Mouse (Mus musculus) B cell, adult (primary cell): ENCODE results near the gene Ak1. TPM values are rescaled to one million over a fixed set of nuclear protein-coding genes. Genes with fewer than 3 reads are reported as not detected.

Source experiments
- total RNA-seq: library from RNA; stranded (reverse); gene quantifications from 4 replicates; pipeline ENCODE4 v1.2.4, GENCODE M21; 2023; ENCODE audit not compliant: inconsistent age

Gene Ak1
- total RNA-seq: 0.26 to 1.2 TPM (median 0.62 TPM) in 4 replicates

DNA sequence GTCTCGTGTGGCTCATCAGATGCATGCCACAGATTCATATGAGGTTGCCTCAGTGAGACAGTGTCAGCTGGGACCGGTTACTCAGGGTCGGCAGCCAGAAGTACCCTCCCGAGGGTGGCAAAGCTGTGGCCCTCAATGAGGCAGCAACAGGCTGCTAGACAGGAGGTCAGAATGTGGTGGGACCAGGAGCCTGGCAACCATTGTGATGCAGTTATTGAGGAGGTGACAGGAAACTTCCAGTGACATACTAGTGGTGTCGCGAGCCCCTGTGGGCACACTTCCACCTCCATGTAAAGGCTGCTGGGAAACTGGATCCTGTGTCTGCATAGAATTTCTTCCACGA, at the start of gene Ak1:
Ak1 (plus strand) TSS at position 242 of the 343 bp plus-strand sequence.

DNA sequence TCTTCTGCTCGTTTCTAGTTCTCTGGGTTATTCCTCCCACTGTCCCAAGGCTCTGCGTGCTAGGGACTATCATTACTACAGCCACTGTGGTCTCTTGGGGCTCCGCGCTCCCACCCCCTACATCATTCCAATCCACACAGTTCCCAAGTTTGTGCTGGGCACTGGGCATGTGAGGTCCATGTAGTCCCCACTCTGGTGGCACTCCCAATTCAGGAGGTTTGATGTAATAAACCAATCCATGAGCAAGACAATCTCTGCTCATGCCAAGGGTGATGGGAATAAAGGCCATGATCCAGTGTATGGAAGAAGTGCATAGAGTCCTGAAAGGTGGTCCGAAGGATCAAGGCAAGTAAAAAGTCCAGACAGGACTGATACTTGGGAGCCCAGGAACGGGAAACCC, 47.1 kb upstream of the Ak1 start, which contains the start of gene Pip5kl1:
Pip5kl1 (plus strand) TSS at position 301 of the 400 bp plus-strand sequence.

DNA sequence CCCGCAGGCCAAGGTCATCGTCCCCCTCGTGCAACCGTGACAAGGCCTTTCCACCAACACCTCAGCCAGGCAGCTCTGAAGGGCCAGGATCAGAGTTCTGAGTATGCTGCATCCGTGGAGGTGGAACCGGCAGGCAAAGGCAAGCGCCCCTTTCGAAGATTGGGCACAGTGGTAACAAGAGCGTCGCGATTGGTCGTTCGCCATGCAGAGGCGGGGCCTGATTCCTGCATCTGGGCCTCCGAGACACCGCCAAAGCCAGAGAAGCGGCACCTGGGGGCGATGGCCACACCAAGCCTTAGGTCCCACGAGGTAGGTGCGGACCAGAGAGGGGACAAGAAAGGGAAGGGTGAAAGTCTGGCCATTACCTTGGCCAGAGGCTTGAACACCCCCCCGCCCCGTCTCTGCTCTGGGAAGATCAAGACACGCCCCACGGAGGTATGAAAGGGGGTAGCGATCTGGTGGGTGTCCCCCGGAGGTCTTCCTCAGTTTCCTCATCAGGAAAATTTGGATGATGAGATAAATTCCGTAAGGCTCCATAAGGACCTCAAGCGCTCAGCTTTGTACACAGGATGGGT, 45.9 kb upstream of the Ak1 start, which contains the start of gene 9430097D07Rik:
9430097D07Rik (minus strand) TSS at position 99 of the 575 bp plus-strand sequence.

DNA sequence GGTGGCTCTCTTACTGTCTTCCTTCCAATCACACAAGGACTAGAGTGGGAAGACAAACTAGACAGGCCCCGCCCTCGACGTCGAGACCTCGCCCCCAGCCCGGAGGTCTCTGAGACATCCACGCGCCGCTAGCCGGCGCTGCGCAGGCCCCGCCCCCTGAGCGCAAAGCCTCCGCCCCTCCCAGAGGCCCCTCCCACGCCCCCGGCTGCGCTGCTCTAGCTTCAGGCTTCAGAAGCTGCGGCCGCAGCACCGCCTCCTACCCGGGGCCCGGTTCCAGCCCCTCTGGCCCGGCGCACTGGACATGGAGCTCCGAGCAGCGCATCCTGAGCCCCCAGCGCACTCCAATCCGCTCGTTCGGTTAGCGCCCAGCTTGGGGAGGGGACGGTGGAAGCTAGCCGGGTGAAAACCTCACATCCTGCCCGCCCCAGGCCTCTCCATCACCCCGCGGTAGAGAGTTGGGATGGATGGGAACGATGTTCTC, 34.6 kb upstream of the Ak1 start, which contains the start of gene St6galnac4:
St6galnac4 (plus strand) TSS at position 225 of the 481 bp plus-strand sequence.

DNA sequence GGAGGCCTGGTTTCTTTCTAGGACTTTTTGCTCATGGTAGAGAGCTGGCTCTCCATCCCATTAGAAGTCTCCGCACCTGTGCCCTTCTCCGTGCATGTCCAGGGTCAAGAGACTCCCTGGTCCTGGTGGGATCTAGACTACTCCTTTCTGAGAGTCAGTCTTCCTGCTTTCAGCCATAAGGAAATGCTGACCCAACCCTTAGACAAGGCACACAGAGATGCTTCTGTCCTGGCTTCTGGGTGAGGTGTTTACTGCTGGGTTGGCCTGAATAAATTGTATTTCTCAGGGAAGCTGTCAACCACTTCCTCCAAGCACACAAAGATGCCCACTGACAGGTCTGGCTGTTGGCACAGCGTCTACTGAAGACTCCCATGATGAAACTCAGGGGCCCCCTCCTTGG, 22.1 kb upstream of the Ak1 start, which contains the start of gene St6galnac6:
St6galnac6 (plus strand) TSS at position 301 of the 400 bp plus-strand sequence.

DNA sequence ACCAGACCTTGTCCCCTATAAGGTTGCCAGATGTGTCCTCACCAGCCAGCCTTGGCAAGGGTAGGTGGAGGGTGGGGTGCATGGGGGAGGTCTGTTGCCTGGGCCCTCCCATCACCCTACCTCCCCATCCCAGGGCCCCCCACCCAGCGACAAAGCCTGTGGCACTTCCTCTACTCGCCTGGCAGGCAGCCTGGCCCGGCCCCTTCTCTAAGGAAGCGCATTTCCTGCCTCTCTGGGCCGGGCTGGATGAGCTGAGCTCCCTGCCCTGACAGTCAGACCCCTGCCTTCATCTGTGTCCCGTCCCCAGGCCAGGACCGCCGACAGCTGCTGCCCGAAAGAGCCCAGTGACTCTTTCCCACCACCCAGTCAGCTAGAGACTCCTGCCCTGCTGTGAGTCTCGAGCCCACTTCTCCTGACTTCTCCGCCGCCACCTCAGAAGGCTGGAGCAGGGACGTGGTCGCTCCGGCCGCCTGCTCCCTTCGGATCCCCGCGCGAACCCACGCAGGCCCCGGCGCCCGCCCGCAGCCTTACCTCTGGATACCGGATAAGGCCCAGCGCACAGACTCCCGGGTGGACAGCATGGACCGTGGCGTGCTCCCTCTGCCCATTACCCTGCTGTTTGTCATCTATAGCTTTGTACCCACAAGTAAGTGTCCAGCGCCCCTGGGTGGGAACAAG, 25.0 kb downstream of the Ak1 start, which contains the start of gene Eng:
Eng (plus strand) TSS at position 217 of the 678 bp plus-strand sequence.

Other genes with a start within 250 kb of the Ak1 start
- gene 1110008P14Rik, start 239.8 kb upstream of the Ak1 start, total RNA-seq: 46.4 to 54.8 TPM (median 49.3 TPM) in 4 replicates
- 0.93 to 1.2 TPM (median 1.0 TPM) in 3 of 4 replicates, not detected in the other for gene Lcn2, start 233.5 kb upstream of the Ak1 start, total RNA-seq
- 5.7 to 12.4 TPM (median 10.7 TPM) in 4 replicates for gene Ptges2, start 225.9 kb upstream of the Ak1 start, total RNA-seq
- gene Naif1, start 171.3 kb upstream of the Ak1 start, total RNA-seq: 4.0 to 5.6 TPM (median 4.4 TPM) in 4 replicates
- 34.7 to 41.9 TPM (median 39.7 TPM) in 4 replicates for gene Slc25a25, start 170.3 kb upstream of the Ak1 start, total RNA-seq
- 61.5 to 65.8 TPM (median 63.9 TPM) in 4 replicates for gene Fam102a, start 86.4 kb upstream of the Ak1 start, total RNA-seq
- gene Dpm2, start 50.9 kb upstream of the Ak1 start, total RNA-seq: 66.0 to 73.0 TPM (median 69.5 TPM) in 4 replicates
- 0.64 to 0.84 TPM (median 0.79 TPM) in 4 replicates for gene Pip5kl1, start 47.0 kb upstream of the Ak1 start, total RNA-seq
- gene 9430097D07Rik, start 46.1 kb upstream of the Ak1 start, total RNA-seq: not detected in 4 replicates
- gene St6galnac4, start 34.7 kb upstream of the Ak1 start, total RNA-seq: 60.4 to 66.2 TPM (median 64.5 TPM) in 4 replicates
- gene St6galnac6, start 22.0 kb upstream of the Ak1 start, total RNA-seq: 7.2 to 13.8 TPM (median 9.2 TPM) in 4 replicates
- 0.45 to 0.99 TPM (median 0.67 TPM) in 4 replicates for gene Eng, start 24.8 kb downstream of the Ak1 start, total RNA-seq
- gene Fpgs, start 82.4 kb downstream of the Ak1 start, total RNA-seq: 26.9 to 36.5 TPM (median 31.6 TPM) in 4 replicates
- 135 to 164 TPM (median 162 TPM) in 4 replicates for gene Cdk9, start 91.3 kb downstream of the Ak1 start, total RNA-seq
- gene Sh2d3c, start 99.3 kb downstream of the Ak1 start, total RNA-seq: 89.6 to 94.2 TPM (median 93.4 TPM) in 4 replicates
- not detected in 4 replicates for gene 6330409D20Rik, start 119.3 kb downstream of the Ak1 start, total RNA-seq
- 31.3 to 39.1 TPM (median 34.5 TPM) in 4 replicates for gene Tor2a, start 135.5 kb downstream of the Ak1 start, total RNA-seq
- gene Ttc16, start 153.9 kb downstream of the Ak1 start, total RNA-seq: 0.24 to 0.61 TPM in 2 of 4 replicates, not detected in the others
- gene Ptrh1, start 154.0 kb downstream of the Ak1 start, total RNA-seq: 2.5 to 7.2 TPM (median 3.3 TPM) in 4 replicates
- 0.32 TPM in 1 of 4 replicates, not detected in the others for gene Cfap157, start 162.7 kb downstream of the Ak1 start, total RNA-seq
- gene Stxbp1, start 225.5 kb downstream of the Ak1 start, total RNA-seq: 3.9 to 5.8 TPM (median 5.1 TPM) in 4 replicates